Mouse (Mus musculus) MEL (cell line): ENCODE data around the gene Phgdh. TPM values are rescaled to one million over a fixed set of nuclear protein-coding genes. Genes with fewer than 3 reads are reported as not detected.

Source experiments
- DNase-seq: peaks from one replicate; pipeline ENCODE4 v3.0.0; 2011; ENCODE audit warnings: low read depth, low spot score
- H3K27ac ChIP-seq: 2 replicates; pipeline ENCODE4 v1.5.1; 2012; ENCODE audit warnings: low read depth, mild to moderate bottlenecking, control low read depth, low read length, moderate library complexity; ENCODE audit not compliant: control insufficient read depth
- H3K27me3 ChIP-seq, 2 experiments: fragments of 150-350 bp in 1 of 2; sonication (generic) in 1 of 2; 2 replicates each; pipeline ENCODE4 v1.6.1; 2012; ENCODE audit warnings: low read length in 2 of 2, mild to moderate bottlenecking in 2 of 2, improper control_type of control experiment in 1 of 2, moderate library complexity in 1 of 2; ENCODE audit not compliant: insufficient read depth in 2 of 2, control insufficient read depth in 1 of 2
- H3K36me3 ChIP-seq, 2 experiments: 2 replicates each; pipeline ENCODE4 v1.6.1; 2012 to 2014; ENCODE audit warnings: low read length in 2 of 2, improper control_type of control experiment in 1 of 2, inconsistent platforms in 1 of 2, mild to moderate bottlenecking in 1 of 2; ENCODE audit not compliant: insufficient read depth in 2 of 2, control insufficient read depth in 1 of 2
- H3K4me1 ChIP-seq, 2 experiments: fragments of 150-350 bp in 1 of 2; sonication (generic) in 1 of 2; 2 replicates each; pipeline ENCODE4 v1.6.1; 2012; ENCODE audit warnings: low read length in 2 of 2, improper control_type of control experiment in 1 of 2, mild to moderate bottlenecking in 1 of 2; ENCODE audit not compliant: insufficient read depth in 2 of 2, control insufficient read depth in 1 of 2
- H3K4me3 ChIP-seq, 2 experiments: fragments of 150-350 bp in 1 of 2; sonication (generic) in 1 of 2; 2 replicates each; pipeline ENCODE4 v1.5.1; 2012; ENCODE audit warnings: low read depth in 2 of 2, low read length in 2 of 2, mild to moderate bottlenecking in 2 of 2, moderate library complexity in 2 of 2, control low read depth in 1 of 2, improper control_type of control experiment in 1 of 2; ENCODE audit not compliant: control insufficient read depth in 1 of 2, insufficient read depth in 1 of 2
- H3K79me2 ChIP-seq: 2 replicates; pipeline ENCODE4 v1.6.1; 2012; ENCODE audit warnings: mild to moderate bottlenecking, low read length, moderate library complexity; ENCODE audit not compliant: control insufficient read depth, poor library complexity, insufficient read depth
- H3K9ac ChIP-seq: 2 replicates; pipeline ENCODE4 v1.6.1; 2012; ENCODE audit warnings: low read depth, mild to moderate bottlenecking, control low read depth, low read length, moderate library complexity; ENCODE audit not compliant: control insufficient read depth, poor library complexity, severe bottlenecking
- H3K9me3 ChIP-seq: fragments of 150-350 bp; sonication (generic); replicated peaks from 2 replicates; pipeline ENCODE4 v1.6.1; 2012; ENCODE audit warnings: mild to moderate bottlenecking, low read length, improper control_type of control experiment, moderate library complexity; ENCODE audit not compliant: insufficient read depth
- ELF1 ChIP-seq: IDR thresholded peaks from 2 replicates; pipeline ENCODE4 v1.6.1; 2014; ENCODE audit warnings: low read depth, mild to moderate bottlenecking, inconsistent platforms, low read length, improper control_type of control experiment, moderate library complexity
- EP300 ChIP-seq, 2 experiments: IDR thresholded peaks; 2 replicates each; pipeline ENCODE4 v1.6.1; 2011; ENCODE audit warnings: improper control_type of control experiment in 2 of 2, low read length in 2 of 2, low read depth in 1 of 2, mild to moderate bottlenecking in 1 of 2
- GABPA ChIP-seq: IDR thresholded peaks from 2 replicates; pipeline ENCODE4 v1.6.1; 2012; ENCODE audit warnings: low read depth, mild to moderate bottlenecking, inconsistent platforms, low read length, improper control_type of control experiment, moderate library complexity
- HCFC1 ChIP-seq: IDR thresholded peaks from 2 replicates; pipeline ENCODE4 v1.6.1; 2012; ENCODE audit warnings: low read depth, mild to moderate bottlenecking, inconsistent platforms, low read length, improper control_type of control experiment, moderate library complexity
- MAFK ChIP-seq: IDR thresholded peaks from 2 replicates; pipeline ENCODE4 v1.6.1; 2011; ENCODE audit warnings: low read depth, mild to moderate bottlenecking, low read length, improper control_type of control experiment, borderline replicate concordance
- MAX ChIP-seq: IDR thresholded peaks from 2 replicates; pipeline ENCODE4 v1.6.1; 2011; ENCODE audit warnings: low read length, improper control_type of control experiment
- MEF2A ChIP-seq: IDR thresholded peaks from 2 replicates; pipeline ENCODE4 v1.6.1; 2014; ENCODE audit warnings: low read depth, mild to moderate bottlenecking, inconsistent platforms, low read length, improper control_type of control experiment; ENCODE audit not compliant: poor library complexity, insufficient replicate concordance, severe bottlenecking; ENCODE audit errors: extremely low read depth
- NRF1 ChIP-seq: IDR thresholded peaks from 2 replicates; pipeline ENCODE4 v1.6.1; 2014; ENCODE audit warnings: low read depth, mild to moderate bottlenecking, inconsistent platforms, low read length, improper control_type of control experiment, moderate library complexity; ENCODE audit not compliant: poor library complexity, insufficient read depth, severe bottlenecking
- POLR2AphosphoS2 ChIP-seq: IDR thresholded peaks from 2 replicates; pipeline ENCODE4 v1.6.1; 2011; ENCODE audit warnings: low read length, improper control_type of control experiment
- POLR2AphosphoS5 ChIP-seq: IDR thresholded peaks from 2 replicates; pipeline ENCODE4 v1.6.1; 2012; ENCODE audit warnings: low read depth, borderline replicate concordance, mild to moderate bottlenecking, inconsistent platforms, low read length, moderate library complexity, mixed read lengths
- SIN3A ChIP-seq: IDR thresholded peaks from 2 replicates; pipeline ENCODE4 v1.6.1; 2012; ENCODE audit warnings: low read length, improper control_type of control experiment, inconsistent platforms
- SMC3 ChIP-seq: IDR thresholded peaks from 2 replicates; pipeline ENCODE4 v1.6.1; 2011; ENCODE audit warnings: low read depth, low read length, improper control_type of control experiment
- TAL1 ChIP-seq: IDR thresholded peaks from 2 replicates; pipeline ENCODE4 v1.6.1; 2012; ENCODE audit warnings: mild to moderate bottlenecking, inconsistent platforms, low read length, moderate library complexity, mixed read lengths
- TBP ChIP-seq: IDR thresholded peaks from 2 replicates; pipeline ENCODE4 v1.8.0; 2011; ENCODE audit warnings: low read depth, low read length, improper control_type of control experiment
- USF1 ChIP-seq: IDR thresholded peaks from 2 replicates; pipeline ENCODE4 v1.6.1; 2014; ENCODE audit warnings: low read depth, mild to moderate bottlenecking, inconsistent platforms, low read length, improper control_type of control experiment, moderate library complexity
- ZMIZ1 ChIP-seq: IDR thresholded peaks from 2 replicates; pipeline ENCODE4 v1.6.1; 2012; ENCODE audit warnings: low read depth, mild to moderate bottlenecking, inconsistent platforms, low read length, improper control_type of control experiment, moderate library complexity
- polyA plus RNA-seq, 2 experiments: library from polyadenylated mRNA; stranded (reverse) in 1 of 2; unstranded in 1 of 2; fragments of >175 nt in 1 of 2; fragments of >200 nt in 1 of 2; gene quantifications; 2 replicates each; pipeline versions ENCODE4 v1.2.1 to v1.2.4; 2012; ENCODE audit warnings: low replicate concordance in 2 of 2, low read depth in 1 of 2; ENCODE audit not compliant: insufficient read length in 2 of 2, insufficient read depth in 1 of 2, missing spikeins in 1 of 2
- total RNA-seq: library from RNA; depleted of rRNA; stranded (reverse); fragments of 300-350 nt; gene quantifications from 2 replicates; pipeline ENCODE4 v1.2.3, GENCODE M21; 2012

The Phgdh gene
- total and polyA plus RNA-seq, 3 experiments: 247 to 303 TPM; not detected in 1

GRCm38 (mm10) chr3:98382246-98382939 is 42.6 kb upstream of the Phgdh start, which contains the start of gene Zfp697:
Zfp697 (plus strand) TSS chr3:98382461.
- Histone ChIP-seq H3K27me3 (peaks cover 0 to 2% of the 10 kb centered on the region in 2 experiments; a peak in 2 of 4 replicates), H3K4me3 (no peak within 1 kb of the TSS), H3K4me1 (peaks cover 0 to 3% of the 10 kb centered on the region in 2 experiments; a peak in 1 of 4 replicates), H3K27ac (no peak within 1 kb of the TSS), H3K9me3 (no peaks in the 10 kb centered on the region), H3K79me2 (no peaks in the 10 kb centered on the region), H3K9ac (no peak within 1 kb of the TSS), H3K36me3 (no peaks in the 10 kb centered on the region)
- no peak for TF ChIP-seq EP300 (IDR thresholded peaks at IDR 0.05; ENCODE audit: low read depth in 1 of 2, low read length in 2 of 2)
- no peak for TF ChIP-seq TBP
- no peak for TF ChIP-seq USF1
- TF ChIP-seq NRF1: no peak
- TF ChIP-seq TAL1: no peak
- no peak for TF ChIP-seq SMC3
- TF ChIP-seq POLR2AphosphoS2: no peak
- TF ChIP-seq MAX: no peak
- TF ChIP-seq, all 39 proteins: peak for 0
- no peak for DNase-seq

- H3K4me3 ChIP-seq: no peak overlapping the region
- peaks cover 0 to 2% of the 10 kb centered on the region in 2 experiments; a peak in 1 of 4 replicates for H3K4me1 ChIP-seq
- TF ChIP-seq HCFC1 (no peak), POLR2AphosphoS5 (no peak), SIN3A (no peak), ELF1 (no peak), ZMIZ1 (no peak), MEF2A (no peak), GABPA (no peak), MAFK (no peak)
- no peaks in the 10 kb centered on the region for H3K36me3 ChIP-seq
- H3K79me2 ChIP-seq: no peaks in the 10 kb centered on the region
- H3K27me3 ChIP-seq: peaks cover under 1 to 4% of the 10 kb centered on the region in 2 experiments; a peak in 3 of 4 replicates
- H3K9ac ChIP-seq: no peak overlapping the region
- no peaks in the 10 kb centered on the region for H3K9me3 ChIP-seq
- no peak for DNase-seq
- no peak overlapping the region for H3K27ac ChIP-seq
Measured at GRCm38 (mm10) chr3:98381677-98382245, 42.0 kb upstream of the Phgdh start.
